Mouse (Mus musculus) intestine, embryonic 15.5 days (tissue): ENCODE results near the gene Rasip1. TPM values are rescaled to one million over a fixed set of nuclear protein-coding genes. Genes with fewer than 3 reads are reported as not detected.
"Not testable (repeated sequence)": the region's sequence is repeated elsewhere in the genome, so short reads cannot be mapped to it uniquely, and the experiment has no call there.

ENCODE experiments used
- ATAC-seq: fragments of 200-750 bp; cut with Nextera tagmentation; 2 replicates; pipeline ENCODE4 v1.8.0; 2017; ENCODE audit warnings: moderate TSS enrichment, moderate library complexity
- H3K27ac ChIP-seq: fragments of 300-500 bp; sonication (generic); 2 replicates; pipeline ENCODE4 v1.5.1; 2015; ENCODE audit warnings: mild to moderate bottlenecking, inconsistent platforms
- H3K27me3 ChIP-seq: fragments of 300-500 bp; sonication (generic); replicated peaks from 2 replicates; pipeline ENCODE4 v1.6.1; 2015; ENCODE audit warnings: inconsistent platforms
- H3K36me3 ChIP-seq: fragments of 300-500 bp; sonication (generic); 2 replicates; pipeline ENCODE4 v1.6.1; 2015; ENCODE audit warnings: inconsistent platforms
- H3K4me1 ChIP-seq: fragments of 300-500 bp; sonication (generic); replicated peaks from 2 replicates; pipeline ENCODE4 v1.6.1; 2015; ENCODE audit warnings: inconsistent platforms
- H3K4me2 ChIP-seq: fragments of 300-500 bp; sonication (generic); replicated peaks from 2 replicates; pipeline ENCODE4 v1.6.1; 2015; ENCODE audit warnings: mild to moderate bottlenecking, inconsistent platforms
- H3K4me3 ChIP-seq: fragments of 300-500 bp; sonication (generic); replicated peaks from 2 replicates; pipeline ENCODE4 v1.5.1; 2015; ENCODE audit warnings: inconsistent platforms
- H3K9ac ChIP-seq: fragments of 300-500 bp; sonication (generic); 2 replicates; pipeline ENCODE4 v1.6.1; 2015; ENCODE audit warnings: inconsistent platforms
- H3K9me3 ChIP-seq: fragments of 300-500 bp; sonication (generic); 2 replicates; pipeline ENCODE4 v1.6.1; 2016; ENCODE audit warnings: inconsistent platforms
- WGBS: fragments of 180-500 bp; shearing (Covaris S2); methylation state at CpG from one replicate; pipeline ENCODE4 v1.1.7; 2015; 5-methylcytosine and 5-hydroxymethylcytosine counted together
- polyA plus RNA-seq: library from polyadenylated mRNA; unstranded; fragments of >200 nt; fragmentation: Nextera tagmentation; extraction: Ambion mirVana; gene quantifications from 2 replicates; pipeline ENCODE4 v1.2.1, GENCODE M21; 2015

The Rasip1 gene
- polyA plus RNA-seq, 1 experiment from 2014 or later: 9.9 TPM

- Histone ChIP-seq H3K9ac (no peak overlapping the region), H3K9me3 (no peaks in the 10 kb centered on the region), H3K4me3 (0 out of 2 replicates have a peak overlapping the region, but pooled peaks have one; percentile 2), H3K27me3 (no peaks in the 10 kb centered on the region), H3K4me2 (peak overlapping the region; percentile 50), H3K27ac (no peak overlapping the region), H3K36me3 (no peaks in the 10 kb centered on the region), H3K4me1 (0 out of 2 replicates have a peak, but pooled peaks cover 8% of the 10 kb centered on the region)
- ATAC-seq: peak; percentile 82
- 34% methylated on average over 17 of the region's 17 CpGs for WGBS
These were observed 27.2 kb downstream of the Rasip1 start for GRCm38 (mm10) chr7:45654424-45655047.

GRCm38 (mm10) chr7:45660746-45661478 is 33.6 kb downstream of the Rasip1 start:
- Histone ChIP-seq H3K4me3 (no peak overlapping the region), H3K9me3 (no peaks in the 10 kb centered on the region), H3K4me2 (no peak overlapping the region), H3K4me1 (peaks cover 18% of the 10 kb centered on the region), H3K27me3 (no peaks in the 10 kb centered on the region; the same call in 1 of the 2 replicates), H3K9ac (no peak overlapping the region), H3K36me3 (no peaks in the 10 kb centered on the region), H3K27ac (no peak overlapping the region)
- 83% methylated on average over 11 of the region's 11 CpGs for WGBS
- ATAC-seq: no peak

GRCm38 (mm10) chr7:45661702-45662101 is 34.4 kb downstream of the Rasip1 start:
- not testable (repeated sequence) for ATAC-seq, H3K27ac ChIP-seq, H3K4me2 ChIP-seq, H3K27me3 ChIP-seq, H3K4me3 ChIP-seq, H3K9ac ChIP-seq, H3K36me3 ChIP-seq, H3K9me3 ChIP-seq
- 87% methylated on average over 6 of the region's 6 CpGs for WGBS
- H3K4me1 ChIP-seq: peaks cover 21% of the 10 kb centered on the region

GRCm38 (mm10) chr7:45665303-45666138 is 38.2 kb downstream of the Rasip1 start:
- peak; percentile 49; the same call in 1 of the 2 replicates for ATAC-seq
- Histone ChIP-seq H3K27ac (0 out of 2 replicates have a peak overlapping the region, but pooled peaks have one; percentile 11), H3K9ac (peak overlapping the region; percentile 23; the same call in 1 of the 2 replicates), H3K4me1 (peaks cover 23% of the 10 kb centered on the region), H3K36me3 (no peaks in the 10 kb centered on the region), H3K27me3 (no peaks in the 10 kb centered on the region; the same call in 1 of the 2 replicates), H3K9me3 (no peaks in the 10 kb centered on the region), H3K4me2 (peak overlapping the region; percentile 33), H3K4me3 (peak overlapping the region; percentile 18)
- 39% methylated on average over 13 of the region's 13 CpGs for WGBS

- no peaks in the 10 kb centered on the region for H3K9me3 ChIP-seq
- H3K4me2 ChIP-seq: peak within 1 kb of the TSS; percentile 33
- no peaks in the 10 kb centered on the region; the same call in 1 of the 2 replicates for H3K27me3 ChIP-seq
- ATAC-seq: peak; percentile 59; the same call in 1 of the 2 replicates
- H3K36me3 ChIP-seq: no peaks in the 10 kb centered on the region
- H3K9ac ChIP-seq: peak within 1 kb of the TSS; percentile 23; the same call in 1 of the 2 replicates
- 0 out of 2 replicates have a peak within 1 kb of the TSS, but pooled peaks have one; percentile 11 for H3K27ac ChIP-seq
- WGBS: 67% methylated on average over 7 of the region's 7 CpGs
- H3K4me1 ChIP-seq: peaks cover 23% of the 10 kb centered on the region
- peak within 1 kb of the TSS; percentile 18 for H3K4me3 ChIP-seq
These were observed 38.9 kb downstream of the Rasip1 start, which contains the start of gene Fut2 for GRCm38 (mm10) chr7:45666161-45666560. TSS of gene Fut2 (minus strand) at chr7:45666394.

- no peak for ATAC-seq
- Histone ChIP-seq H3K4me2 (no peak overlapping the region), H3K4me3 (no peak overlapping the region), H3K27ac (no peak overlapping the region), H3K4me1 (peaks cover 23% of the 10 kb centered on the region), H3K9ac (no peak overlapping the region), H3K36me3 (no peaks in the 10 kb centered on the region), H3K27me3 (no peaks in the 10 kb centered on the region; the same call in 1 of the 2 replicates), H3K9me3 (no peaks in the 10 kb centered on the region)
- 78% methylated on average over 14 of the region's 14 CpGs for WGBS
These were observed 40.5 kb downstream of the Rasip1 start for GRCm38 (mm10) chr7:45667761-45668160.

- Histone ChIP-seq H3K36me3 (no peaks in the 10 kb centered on the region), H3K4me2 (no peak overlapping the region), H3K9me3 (no peaks in the 10 kb centered on the region), H3K27me3 (no peaks in the 10 kb centered on the region; the same call in 1 of the 2 replicates), H3K9ac (no peak overlapping the region), H3K27ac (no peak overlapping the region), H3K4me3 (no peak overlapping the region), H3K4me1 (peaks cover 21% of the 10 kb centered on the region)
- ATAC-seq: no peak
- WGBS: 97% methylated on average over 9 of the region's 9 CpGs
These were observed 41.6 kb downstream of the Rasip1 start for GRCm38 (mm10) chr7:45668921-45669320.

- H3K4me1 ChIP-seq: peaks cover 21% of the 10 kb centered on the region; the same call in 1 of the 2 replicates
- H3K4me2 ChIP-seq: no peak overlapping the region
- no peak overlapping the region for H3K4me3 ChIP-seq
- WGBS: 56% methylated on average over 7 of the region's 7 CpGs
- H3K27me3 ChIP-seq: no peaks in the 10 kb centered on the region
- H3K27ac ChIP-seq: peak overlapping the region; percentile 18; the same call in 1 of the 2 replicates
- peak; percentile 35 for ATAC-seq
- no peak overlapping the region for H3K9ac ChIP-seq
- H3K9me3 ChIP-seq: no peaks in the 10 kb centered on the region
- no peaks in the 10 kb centered on the region for H3K36me3 ChIP-seq
These were observed 50.5 kb downstream of the Rasip1 start for GRCm38 (mm10) chr7:45677627-45678295.

GRCm38 (mm10) chr7:45678513-45678912 is 51.2 kb downstream of the Rasip1 start:
- H3K9ac ChIP-seq: no peak overlapping the region

GRCm38 (mm10) chr7:45679966-45680621 is 52.8 kb downstream of the Rasip1 start:
- WGBS: 59% methylated on average over 14 of the region's 14 CpGs
- Histone ChIP-seq H3K4me2 (no peak overlapping the region), H3K9me3 (no peaks in the 10 kb centered on the region), H3K9ac (no peak overlapping the region), H3K4me1 (peaks cover 25% of the 10 kb centered on the region; the same call in 1 of the 2 replicates), H3K27me3 (no peaks in the 10 kb centered on the region), H3K27ac (no peak overlapping the region), H3K36me3 (no peaks in the 10 kb centered on the region), H3K4me3 (no peak overlapping the region)
- no peak for ATAC-seq

More at GRCm38 (mm10) chr7:45678513-45678912, 51.2 kb downstream of the Rasip1 start:
- WGBS: 88% methylated on average over 14 of the region's 14 CpGs
- no peaks in the 10 kb centered on the region for H3K9me3 ChIP-seq
- H3K4me1 ChIP-seq: peaks cover 21% of the 10 kb centered on the region; the same call in 1 of the 2 replicates
- no peaks in the 10 kb centered on the region for H3K27me3 ChIP-seq
- no peaks in the 10 kb centered on the region for H3K36me3 ChIP-seq
- no peak for ATAC-seq
- no peak overlapping the region for H3K4me3 ChIP-seq
- H3K27ac ChIP-seq: peak overlapping the region; percentile 18; the same call in 1 of the 2 replicates
- H3K4me2 ChIP-seq: no peak overlapping the region
